Mouse (Mus musculus): Measurements from ENCODE around the gene Nanos3.

The Nanos3 gene

DNA sequence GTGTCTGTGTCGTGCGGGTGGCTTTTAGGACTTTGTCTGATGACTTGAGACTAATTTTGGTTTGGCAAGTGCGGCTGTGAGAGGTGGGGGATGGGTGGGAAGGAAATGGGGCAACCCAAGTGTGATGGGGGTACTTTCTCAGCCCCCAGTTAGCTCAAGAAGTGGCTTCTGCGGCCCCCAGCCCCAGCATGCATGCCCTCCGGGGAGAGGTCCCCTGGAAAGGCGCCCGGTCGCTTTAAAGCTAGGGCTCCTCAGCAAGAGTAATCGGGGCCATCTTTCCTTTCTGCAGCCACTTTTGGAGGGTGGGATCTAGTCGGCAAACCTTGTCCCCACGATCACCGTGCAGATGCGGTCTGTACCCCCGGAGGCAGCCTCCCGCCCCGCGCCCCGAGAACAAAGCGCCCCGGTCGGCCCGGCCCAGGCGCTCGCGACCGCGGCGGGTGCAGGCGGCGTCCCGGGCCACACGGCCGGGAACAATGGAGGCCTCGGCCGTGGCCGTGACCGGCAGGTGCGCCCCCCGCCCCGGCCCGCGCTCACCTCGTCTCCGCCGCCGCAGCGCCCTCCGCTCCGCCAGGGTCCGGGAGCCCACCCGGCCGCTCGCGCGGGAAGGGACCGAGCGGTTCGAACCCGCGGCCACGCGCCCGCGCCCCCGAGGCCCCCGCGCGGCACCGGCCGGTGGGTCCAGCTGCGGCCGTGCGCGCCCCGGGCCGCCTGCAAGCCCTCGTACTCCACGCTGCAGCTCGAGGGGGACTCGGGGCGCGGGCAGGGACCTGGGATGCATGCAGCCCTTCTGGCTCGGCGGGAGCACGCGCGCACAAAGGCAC lies 1.5 kb downstream of the Nanos3 start:
- peak; percentile 83 for DNase-seq

DNA sequence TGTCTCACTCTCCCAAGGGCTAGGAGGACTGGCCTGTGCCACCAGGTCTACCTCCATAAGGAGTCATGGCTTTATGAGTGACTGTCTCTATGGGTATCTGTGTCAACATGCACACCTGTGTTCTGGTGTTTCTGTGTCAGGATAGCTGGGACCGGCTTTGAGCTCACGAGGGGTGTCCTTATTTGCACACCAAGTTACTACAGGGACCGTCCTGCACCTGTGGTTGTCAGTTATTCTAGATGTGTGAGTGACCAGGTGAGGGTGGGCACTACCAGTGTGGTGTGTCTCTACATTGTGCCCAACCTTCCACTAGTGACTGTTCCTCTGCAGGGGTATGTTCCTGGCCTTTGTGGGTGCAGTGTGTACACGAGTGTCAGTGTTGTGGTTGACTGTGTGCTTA lies 2.2 kb downstream of the Nanos3 start:
- DNase-seq: no peak

DNA sequence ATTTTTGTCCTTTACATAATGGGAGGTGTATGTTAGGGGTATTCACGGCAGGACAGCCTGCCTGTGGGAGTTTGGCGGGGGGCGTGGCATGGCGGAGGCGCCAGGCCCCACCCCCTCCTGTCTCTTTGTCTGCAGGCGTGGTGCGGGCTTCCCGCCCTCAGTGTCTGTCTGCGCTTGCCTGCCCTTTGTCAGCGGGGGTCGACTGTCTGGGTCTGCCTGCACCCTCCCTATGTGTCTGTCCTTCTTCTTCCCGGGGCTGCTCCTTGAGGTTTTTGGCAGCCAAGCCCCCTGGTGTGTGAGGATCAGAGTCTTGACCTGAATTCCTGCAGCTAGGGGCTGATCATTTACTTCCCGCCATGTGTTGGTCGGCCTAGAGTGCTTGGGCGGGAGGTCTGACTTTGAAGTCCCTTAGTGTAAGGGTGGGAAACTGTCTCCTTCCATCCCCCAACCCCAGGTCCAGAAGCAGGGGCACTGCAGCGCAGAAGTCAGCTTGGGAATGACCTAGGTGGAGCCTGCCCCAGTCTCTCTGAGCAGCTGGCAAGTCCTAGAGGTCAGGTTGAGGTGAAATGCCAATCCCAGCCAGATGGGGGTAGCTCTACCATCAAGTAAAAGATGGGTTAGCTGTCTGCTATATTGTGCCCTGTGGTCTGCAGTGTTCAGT lies 4.4 kb downstream of the Nanos3 start:
- peak; percentile 89 for DNase-seq

DNA sequence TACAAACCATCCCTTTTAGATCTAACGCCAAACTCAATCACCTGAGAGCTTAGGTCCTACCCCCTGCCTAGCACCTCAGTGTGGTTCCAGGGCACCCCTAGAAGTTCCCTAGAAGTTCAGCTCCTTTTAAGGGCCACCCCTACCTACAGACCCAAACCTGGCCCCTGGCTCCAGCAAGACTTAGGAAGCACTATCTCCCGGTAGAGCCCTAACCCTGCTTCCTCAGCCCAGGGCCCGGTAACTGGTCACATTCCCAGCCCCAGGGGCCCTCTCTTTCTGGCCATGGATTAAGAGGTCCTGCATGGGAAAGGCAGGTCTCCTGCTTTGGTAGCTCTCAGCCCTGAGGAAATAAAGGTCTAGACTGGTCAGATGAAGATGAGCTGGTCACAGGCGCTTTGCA lies 5.1 kb downstream of the Nanos3 start:
- DNase-seq: peak; percentile 35

DNA sequence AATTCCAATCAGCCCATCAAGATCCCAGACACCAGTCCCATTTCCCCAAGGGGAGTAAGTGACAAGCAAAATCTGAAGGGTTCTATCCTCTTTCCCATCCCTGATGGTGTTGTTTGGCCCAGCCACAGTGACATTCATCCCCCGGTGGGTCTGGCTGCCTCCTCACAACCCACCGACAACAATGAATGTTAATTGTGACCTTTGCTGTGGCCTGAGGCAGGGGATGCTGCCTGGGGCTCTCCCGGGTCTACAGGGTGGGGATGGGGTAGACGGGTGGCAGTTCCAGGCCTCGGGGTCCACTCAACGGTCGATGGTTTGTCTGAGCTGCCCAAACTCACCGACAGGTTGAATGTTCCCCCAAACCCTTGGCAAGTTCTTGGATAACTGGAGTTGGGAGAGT lies 6.4 kb downstream of the Nanos3 start:
- no peak for DNase-seq

DNA sequence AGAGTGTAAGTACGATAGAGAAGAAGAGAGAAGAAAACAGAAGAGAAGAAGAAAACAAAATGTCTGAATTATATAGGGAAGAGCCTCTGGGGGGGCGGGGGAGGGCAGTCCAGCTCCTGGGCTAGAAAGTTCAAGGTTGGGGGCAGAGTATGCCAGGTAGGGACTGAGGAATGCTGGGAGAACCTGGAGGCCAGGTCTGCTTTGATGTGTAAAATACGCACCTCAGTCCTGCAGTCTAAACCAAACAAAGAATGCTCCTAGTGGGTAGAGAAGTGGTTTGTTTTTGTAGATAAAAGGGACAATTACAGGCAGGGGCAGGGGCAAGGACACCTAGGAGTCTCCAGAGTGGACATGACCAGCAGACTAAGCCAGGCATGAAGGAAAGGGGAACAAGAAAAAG lies 7.6 kb downstream of the Nanos3 start:
- no peak for DNase-seq

DNA sequence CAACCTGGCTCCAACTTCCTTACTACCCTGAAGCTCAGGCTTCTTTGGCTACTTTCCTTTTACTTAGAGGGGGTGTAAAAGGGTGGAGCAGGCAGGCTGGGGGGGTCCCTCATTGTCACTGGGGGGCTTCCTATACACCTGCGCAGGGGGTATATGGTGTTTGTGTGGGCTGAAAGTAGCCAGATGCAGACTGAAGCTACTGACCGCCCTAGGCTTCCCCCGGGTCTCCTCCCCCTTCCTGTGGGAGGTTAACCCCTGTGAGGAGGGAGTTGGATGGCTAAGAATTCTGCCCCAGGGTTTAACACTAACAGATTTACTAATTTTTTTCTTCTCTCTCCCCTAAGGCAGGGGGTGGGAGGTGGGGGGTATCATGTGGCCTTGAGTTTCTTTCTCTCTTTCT lies 8.5 kb downstream of the Nanos3 start:
- peak; percentile 37 for DNase-seq

DNA sequence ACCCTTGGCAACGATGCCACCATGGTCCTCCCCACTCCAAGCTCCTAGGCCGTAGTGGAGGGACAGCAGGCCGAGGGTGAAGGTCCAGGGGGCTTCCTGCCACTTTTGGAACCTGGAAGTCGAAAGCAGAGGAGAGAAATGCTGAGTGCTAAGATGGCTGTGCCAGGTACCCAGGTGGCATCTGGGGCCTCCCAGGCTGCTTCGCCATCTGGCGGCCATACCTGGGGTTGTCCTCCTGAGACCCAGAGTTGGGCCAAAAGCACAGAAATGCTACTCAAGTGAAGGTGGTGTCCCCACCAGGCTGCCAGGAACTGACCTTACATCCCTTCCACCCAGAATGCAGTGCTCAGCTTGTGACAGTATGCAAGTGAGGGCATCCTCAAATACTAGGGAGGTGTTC lies 11.2 kb downstream of the Nanos3 start:
- peak; percentile 63 for DNase-seq

DNA sequence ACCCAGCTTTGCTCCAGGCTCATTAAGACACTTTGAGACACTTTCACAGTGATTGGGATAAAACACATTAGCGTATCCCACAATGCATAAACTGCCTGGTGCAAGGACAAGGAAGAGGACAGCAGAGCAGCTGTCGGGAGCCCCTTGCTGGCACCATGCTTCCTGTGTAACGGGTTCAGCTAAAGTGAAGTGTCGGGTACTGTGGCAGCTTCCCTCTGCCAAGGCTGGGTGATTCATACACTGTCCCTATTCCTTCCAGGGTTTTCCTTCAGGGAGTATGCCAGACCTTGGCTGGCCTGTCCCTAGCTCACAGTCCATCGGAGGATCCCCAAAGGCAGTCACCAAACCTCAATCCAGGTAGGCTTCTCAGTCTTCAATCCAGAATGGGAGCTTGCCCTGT lies 14.9 kb downstream of the Nanos3 start:
- DNase-seq: no peak

DNA sequence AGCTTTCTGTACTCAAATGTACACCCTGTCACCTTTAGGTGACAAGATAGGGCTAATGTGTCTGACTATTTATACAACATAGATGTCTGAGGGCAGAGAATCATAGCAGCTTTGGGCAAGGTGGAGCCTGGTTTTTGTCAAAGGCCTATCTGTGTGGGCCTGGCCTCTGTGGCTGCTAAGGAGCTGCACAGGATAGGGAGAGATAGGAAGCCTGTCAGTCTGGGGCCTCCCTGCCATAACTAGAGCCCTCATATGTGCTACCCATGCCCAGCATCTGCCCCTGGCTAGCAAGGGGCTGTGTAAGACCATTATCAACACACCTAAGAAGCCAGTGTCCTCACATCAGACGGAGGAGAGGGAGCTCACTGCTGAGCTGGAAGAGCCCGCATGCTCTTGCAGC lies 17.3 kb downstream of the Nanos3 start:
- DNase-seq: no peak

DNA sequence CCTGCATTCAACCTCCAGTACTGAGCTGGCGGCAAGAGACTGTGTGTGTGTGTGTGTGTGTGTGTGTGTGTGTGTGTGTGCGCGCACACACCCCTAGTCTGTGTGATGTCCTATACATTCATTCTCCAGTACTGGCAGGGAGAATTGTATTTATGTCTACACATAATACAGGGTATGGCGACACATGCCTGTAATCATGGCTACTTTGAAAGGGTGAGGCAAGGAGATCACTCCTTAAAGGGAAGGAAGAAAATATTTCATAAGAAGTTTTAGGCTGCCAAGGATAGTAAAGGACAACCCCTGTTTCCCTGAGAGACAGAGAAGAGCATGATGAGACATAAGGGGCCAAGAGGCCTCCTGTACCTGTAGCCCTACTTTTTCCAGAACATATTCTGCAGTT lies 27.4 kb downstream of the Nanos3 start:
- no peak for DNase-seq

DNA sequence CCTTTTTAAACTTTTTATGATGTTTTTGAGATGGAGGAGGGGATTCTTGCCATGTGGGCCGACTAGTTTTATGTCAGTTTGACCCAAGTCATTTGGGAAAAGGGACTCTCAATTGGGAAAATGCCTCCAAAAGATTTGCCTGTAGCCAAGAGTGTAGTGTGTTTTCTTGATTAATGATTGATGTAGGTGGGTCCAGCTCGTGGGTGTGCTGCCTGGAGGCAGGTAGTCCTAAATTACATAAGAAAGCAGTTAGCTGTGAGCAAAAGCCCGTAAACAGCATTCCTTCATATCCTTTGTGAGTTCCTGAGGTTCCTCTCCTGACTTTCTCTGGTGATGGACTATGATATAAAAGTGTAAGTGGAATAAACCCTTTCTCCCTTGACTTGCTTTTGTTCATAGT lies 35.8 kb downstream of the Nanos3 start:
- DNase-seq: no peak

DNA sequence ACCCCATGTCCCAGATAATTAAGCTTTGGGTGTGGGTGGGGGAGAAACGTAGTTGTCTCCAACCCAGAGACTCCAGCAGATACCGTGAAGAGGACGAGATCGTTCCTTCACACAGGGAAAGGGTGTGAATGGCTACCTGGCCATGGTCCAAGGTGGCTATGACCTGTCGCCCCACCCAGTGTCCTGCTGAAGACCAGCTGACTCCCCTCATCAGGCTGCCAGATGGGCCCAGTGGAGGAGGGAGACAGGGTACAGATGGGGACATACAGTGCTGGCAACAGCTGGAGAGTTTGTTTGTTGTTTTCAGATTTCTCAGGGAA lies 36.5 kb downstream of the Nanos3 start:
- no peak for DNase-seq

DNA sequence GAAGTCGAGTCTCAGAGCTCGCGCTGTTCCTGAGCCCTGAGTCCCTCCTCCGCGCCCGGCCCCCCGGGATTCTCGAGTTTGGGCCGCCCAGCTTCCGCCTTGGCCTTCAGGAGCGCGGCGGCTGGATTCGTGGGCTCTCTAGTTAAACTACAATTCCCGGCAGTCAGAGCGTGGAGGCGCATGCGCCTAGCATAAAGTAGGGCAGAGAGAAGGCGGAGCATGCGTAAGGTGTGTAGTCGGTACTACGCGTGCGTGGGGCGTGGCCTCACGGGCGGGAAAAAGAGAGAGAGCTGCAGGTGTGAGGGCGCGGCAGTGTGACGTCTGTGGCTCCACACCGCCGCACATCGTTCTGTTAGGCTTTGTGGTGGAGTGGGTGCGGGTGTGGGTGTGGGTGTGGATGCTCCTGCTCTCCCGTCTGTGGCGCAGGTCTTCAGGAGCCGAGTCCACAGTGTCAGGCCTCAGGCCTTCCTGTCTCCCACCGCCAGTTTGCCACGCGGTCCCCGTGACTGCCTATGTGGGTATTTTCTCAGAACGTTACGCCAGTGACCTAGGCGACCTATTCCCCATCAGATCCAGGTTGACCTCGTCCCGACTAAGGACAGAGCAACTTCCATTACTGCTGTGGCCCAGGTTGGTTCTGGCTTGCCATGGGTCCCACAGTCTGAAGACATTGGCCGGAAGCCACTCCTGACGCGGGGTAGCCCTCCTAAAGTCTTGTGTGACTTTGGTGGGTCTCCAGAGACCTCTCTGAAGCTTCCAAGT lies 37.1 kb downstream of the Nanos3 start, which contains the start of the genes Cc2d1a and 4930432K21Rik:
Cc2d1a (minus strand) TSS at position 168 of the 762 bp plus-strand sequence.
4930432K21Rik (plus strand) TSS at position 257 of the 762 bp plus-strand sequence.
- peak; percentile 96 for DNase-seq

DNA sequence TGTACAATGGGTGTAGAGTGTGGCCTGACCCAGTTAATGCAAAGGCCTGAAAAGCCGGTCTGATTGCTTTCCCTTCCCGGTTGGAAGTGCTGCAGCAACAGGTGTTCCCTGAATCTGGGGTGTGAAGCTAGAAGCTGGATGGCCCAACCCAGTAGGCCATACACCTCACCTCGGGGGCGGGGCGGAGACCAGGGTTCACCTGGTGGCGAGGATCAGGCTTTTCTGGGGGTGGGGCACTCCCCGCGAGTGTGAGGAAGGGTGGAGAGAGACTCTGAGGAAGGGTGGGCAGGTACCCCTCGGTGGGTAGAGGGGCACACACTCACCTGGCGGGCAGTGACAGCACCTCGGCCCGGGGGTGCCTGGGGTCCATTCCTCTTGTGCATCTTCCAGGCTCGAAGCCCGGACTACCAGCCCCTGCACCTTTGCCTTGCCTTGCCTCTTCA lies 37.7 kb downstream of the Nanos3 start:
- DNase-seq: peak; percentile 69

DNA sequence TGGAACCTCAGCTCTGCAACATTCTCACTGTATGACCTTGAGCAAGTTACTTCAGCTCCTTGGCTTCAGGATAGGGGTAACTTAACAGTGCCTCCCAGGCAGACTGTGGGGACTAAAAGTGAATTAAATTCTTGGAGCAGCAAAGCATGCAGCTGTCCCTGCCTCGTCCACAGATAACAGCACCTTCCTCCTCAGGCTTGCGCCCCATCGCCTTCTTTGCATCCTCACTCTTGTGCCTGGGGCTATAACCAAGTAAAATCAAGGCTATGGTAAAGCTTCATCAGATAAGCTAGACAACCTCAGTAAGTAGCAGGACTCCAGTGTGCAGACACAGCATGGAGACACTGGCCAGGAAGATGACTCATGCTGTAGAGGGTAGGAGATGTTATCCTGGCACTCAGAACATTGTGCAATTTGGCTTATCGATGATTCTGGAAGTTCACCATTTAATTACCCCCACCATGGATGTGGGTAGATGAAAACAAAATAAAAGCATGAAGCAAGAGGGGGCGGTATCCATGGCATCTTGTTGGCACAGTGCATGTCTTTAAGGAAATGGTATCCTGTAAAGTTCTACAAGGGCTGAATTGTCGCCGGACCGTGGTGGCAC lies 40.3 kb downstream of the Nanos3 start:
- no peak for DNase-seq

DNA sequence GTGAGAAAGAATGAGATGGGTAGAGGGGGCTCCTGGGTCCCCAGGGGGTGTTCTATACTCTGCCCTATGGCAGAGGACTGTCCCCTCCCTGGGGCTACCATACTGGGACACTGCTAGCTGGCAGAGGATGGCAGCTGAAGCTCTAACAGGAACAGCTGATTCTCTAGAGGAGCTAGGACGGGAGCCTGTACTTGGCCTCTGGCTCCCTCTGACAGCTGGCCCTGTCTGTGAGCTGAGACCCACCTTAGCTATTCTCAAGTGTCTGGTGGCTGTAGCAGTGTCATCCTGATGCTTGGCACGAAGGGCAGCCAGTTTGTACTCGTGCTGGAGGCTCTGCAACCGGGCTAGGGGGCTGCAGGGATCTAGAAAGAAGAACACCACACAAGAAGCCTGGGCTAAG lies 44.2 kb downstream of the Nanos3 start:
- no peak for DNase-seq

DNA sequence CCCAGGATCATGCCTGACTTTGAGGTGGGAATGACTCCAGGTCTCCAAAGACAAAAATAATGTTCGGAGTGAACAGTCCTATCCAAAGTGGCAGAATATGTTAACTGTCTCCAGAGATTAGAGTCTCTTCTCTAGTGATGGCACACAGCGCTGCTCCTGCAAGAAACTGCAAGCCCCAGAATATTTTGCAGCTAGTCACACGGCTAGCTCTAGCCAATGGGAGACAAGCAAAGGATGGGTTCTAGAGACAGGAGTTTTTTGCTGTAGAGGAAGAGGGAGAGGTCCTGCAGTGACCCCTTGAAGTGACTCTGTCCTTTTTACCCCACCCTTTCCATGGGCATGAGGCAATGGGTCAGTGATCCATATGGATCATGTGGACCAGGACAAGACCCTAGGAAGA lies 47.2 kb downstream of the Nanos3 start:
- no peak for DNase-seq

DNA sequence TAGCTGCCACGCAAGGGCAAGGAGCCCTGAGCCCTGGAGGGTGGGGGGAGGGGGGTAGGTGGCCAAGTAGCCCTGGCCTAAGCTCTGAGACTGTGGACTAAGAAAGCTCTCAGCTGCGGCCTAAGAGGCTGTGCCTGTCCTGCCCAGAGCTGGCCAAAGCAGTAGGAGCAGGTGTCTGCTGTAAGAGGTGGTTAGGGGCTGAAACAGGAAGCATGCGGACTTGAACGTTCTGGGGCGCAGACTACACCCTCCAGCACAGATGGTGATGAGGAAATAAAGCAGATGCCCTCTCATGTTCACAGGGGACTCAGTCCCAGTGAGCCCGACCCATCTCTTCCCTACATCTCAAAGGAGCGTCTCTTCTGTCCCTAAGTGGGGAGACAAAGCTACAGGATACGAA lies 52.8 kb downstream of the Nanos3 start:
- peak; percentile 41 for DNase-seq

DNA sequence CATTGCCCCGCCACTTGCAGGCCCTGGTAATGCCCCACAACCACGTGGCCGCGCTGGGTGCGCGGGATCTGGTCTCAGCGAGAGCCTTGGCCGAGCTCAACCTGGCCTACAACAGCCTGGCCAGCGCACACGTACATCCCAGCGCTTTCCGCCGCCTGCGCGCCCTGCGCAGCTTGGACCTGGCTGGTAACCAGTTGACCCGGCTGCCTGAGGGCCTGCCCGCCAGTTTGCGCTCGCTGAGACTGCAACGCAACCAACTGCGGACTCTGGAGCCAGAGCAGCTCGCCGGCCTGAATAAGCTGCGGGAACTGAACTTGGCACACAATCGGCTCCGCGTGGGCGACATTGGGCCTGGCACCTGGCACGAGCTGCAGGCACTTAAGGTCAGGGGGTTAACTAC lies 54.2 kb downstream of the Nanos3 start:
- DNase-seq: no peak

DNA sequence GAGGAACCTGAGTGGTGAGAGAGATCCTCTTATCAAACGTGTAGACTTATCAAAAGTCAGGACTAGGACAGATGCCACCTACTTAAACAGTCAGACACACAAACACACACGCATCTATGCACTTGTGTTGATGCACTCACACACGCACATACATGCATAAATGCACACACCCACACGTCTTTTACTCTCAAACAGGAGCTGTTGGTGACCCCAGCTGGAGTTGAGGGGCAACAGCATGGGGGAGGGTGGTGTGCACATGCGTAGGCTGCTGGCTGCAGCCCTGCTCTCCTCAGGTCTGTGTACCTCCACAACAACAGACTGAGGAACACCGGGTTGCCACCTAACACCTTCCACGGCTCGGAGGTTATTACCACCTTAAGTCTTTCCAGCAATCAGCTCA lies 56.7 kb downstream of the Nanos3 start:
- DNase-seq: peak; percentile 70

DNA sequence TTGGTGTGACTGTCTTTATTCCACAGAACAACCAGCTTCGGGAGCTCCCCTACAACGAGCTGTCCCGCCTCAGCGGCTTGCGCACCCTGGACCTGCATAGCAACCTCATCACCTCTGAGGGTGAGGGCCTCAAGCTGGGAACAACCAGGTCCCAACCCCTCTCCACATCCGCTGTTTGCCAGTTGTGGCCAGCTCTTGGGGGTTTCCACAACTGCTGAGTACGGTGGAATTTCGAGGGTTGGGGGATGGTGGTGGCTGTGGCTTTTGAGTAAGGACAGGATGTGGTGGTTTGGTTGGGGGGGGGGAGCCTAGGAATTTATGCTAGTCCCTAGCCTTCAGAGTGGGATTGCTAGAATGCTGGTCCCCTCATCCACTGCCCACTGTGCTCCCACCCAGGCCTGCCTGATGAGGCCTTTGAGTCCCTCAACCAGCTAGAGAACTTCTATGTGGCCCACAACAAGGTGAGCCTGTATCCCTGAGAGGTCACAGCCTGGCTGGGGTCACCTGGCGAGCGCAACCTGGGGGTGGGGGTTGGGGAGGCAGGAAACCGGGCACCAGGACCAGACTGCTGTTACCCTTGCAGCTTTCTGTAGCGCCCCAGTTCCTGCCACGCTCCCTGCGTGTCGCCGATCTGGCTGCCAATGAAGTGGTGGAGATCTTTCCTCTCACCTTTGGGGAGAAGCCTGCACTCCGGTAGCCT lies 57.7 kb downstream of the Nanos3 start:
- peak; percentile 72 for DNase-seq

DNA sequence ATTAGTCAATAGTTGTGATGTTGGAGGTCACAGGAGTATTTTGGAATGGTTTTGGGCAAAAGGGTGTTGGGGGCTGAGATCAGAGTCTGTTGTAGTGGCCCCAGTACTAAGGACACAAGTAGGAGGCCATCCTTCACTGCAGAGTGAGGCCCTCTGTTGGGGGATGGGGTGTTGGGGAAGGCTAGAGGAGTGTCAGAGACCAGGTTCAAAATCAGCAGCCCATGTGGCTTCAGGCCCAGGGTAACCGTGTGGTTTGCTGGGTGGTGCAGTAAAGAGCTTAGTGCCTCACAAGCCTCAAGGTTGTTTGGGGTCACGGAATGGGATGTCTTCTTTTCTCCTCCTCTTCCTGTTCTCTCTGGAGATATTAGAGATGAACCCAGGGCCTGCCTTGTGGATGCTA lies 58.3 kb downstream of the Nanos3 start:
- DNase-seq: no peak

Data from thymus, postnatal 4 days (tissue).